Mouse (Mus musculus) midbrain, embryonic 14.5 days (tissue): Measurements from ENCODE around the gene Tex14. TPM values are rescaled to one million over a fixed set of nuclear protein-coding genes. Genes with fewer than 3 reads are reported as not detected.
"Not testable (repeated sequence)": the region's sequence is repeated elsewhere in the genome, so short reads cannot be mapped to it uniquely, and the experiment has no call there.

Source experiments
- ATAC-seq: fragments of 200-750 bp; cut with Nextera tagmentation; 2 replicates; pipeline ENCODE4 v1.8.0; 2017; ENCODE audit warnings: moderate number of reproducible peaks, moderate library complexity; ENCODE audit not compliant: low FRiP score, low TSS enrichment
- DNase-seq: peaks from one replicate; pipeline ENCODE4 v3.0.0-alpha.2; 2015
- H3K27ac ChIP-seq: fragments of 300-500 bp; sonication (generic); replicated peaks from 2 replicates; pipeline ENCODE4 v1.5.1; 2014; ENCODE audit warnings: mild to moderate bottlenecking, low read depth, low read length, moderate library complexity
- H3K27me3 ChIP-seq: fragments of 300-500 bp; sonication (generic); 2 replicates; pipeline ENCODE4 v1.6.1; 2014; ENCODE audit warnings: low read length, control low read depth, mixed read lengths; ENCODE audit not compliant: control insufficient read depth, insufficient read depth
- H3K36me3 ChIP-seq: fragments of 300-500 bp; sonication (generic); 2 replicates; pipeline ENCODE4 v1.6.1; 2014; ENCODE audit warnings: low read length, control low read depth; ENCODE audit not compliant: control insufficient read depth, insufficient read depth
- H3K4me1 ChIP-seq: fragments of 300-500 bp; sonication (generic); 2 replicates; pipeline ENCODE4 v1.6.1; 2014; ENCODE audit warnings: mild to moderate bottlenecking, antibody characterized with exemption, low read length, control low read depth; ENCODE audit not compliant: control insufficient read depth, insufficient read depth
- H3K4me2 ChIP-seq: fragments of 300-500 bp; sonication (generic); 2 replicates; pipeline ENCODE4 v1.6.1; 2014; ENCODE audit warnings: mild to moderate bottlenecking, low read length, moderate library complexity
- H3K4me3 ChIP-seq: fragments of 300-500 bp; sonication (generic); replicated peaks from 2 replicates; pipeline ENCODE4 v1.5.1; 2014; ENCODE audit warnings: low read depth, low read length
- H3K9ac ChIP-seq: fragments of 300-500 bp; sonication (generic); replicated peaks from 2 replicates; pipeline ENCODE4 v1.6.1; 2014; ENCODE audit warnings: mild to moderate bottlenecking, low read length, moderate library complexity
- H3K9me3 ChIP-seq: fragments of 300-500 bp; sonication (generic); 2 replicates; pipeline ENCODE4 v1.6.1; 2016; ENCODE audit warnings: low read length, control low read depth, mixed read lengths; ENCODE audit not compliant: control insufficient read depth
- WGBS: fragments of 180-500 bp; shearing (Covaris S2); extraction: QIAGEN DNeasy Blood & Tissue Kit; methylation state at CpG from one replicate; pipeline ENCODE4 v1.1.7; 2014; 5-methylcytosine and 5-hydroxymethylcytosine counted together
- polyA plus RNA-seq: library from polyadenylated mRNA; unstranded; fragments of >200 nt; fragmentation: Nextera tagmentation; extraction: Ambion mirVana; gene quantifications from 2 replicates; pipeline ENCODE4 v1.2.1, GENCODE M21; 2014

Tex14 gene
- polyA plus RNA-seq, 1 experiment from 2014 or later: 0.86 TPM

GRCm38 (mm10) chr11:87449200-87449547, 44.3 kb downstream of the Tex14 start:
- H3K4me3 ChIP-seq: no peak overlapping the region
- no peaks in the 10 kb centered on the region for H3K9me3 ChIP-seq
- no peak overlapping the region for H3K4me2 ChIP-seq
- ATAC-seq (no peak), DNase-seq (no peak)
- no peaks in the 10 kb centered on the region for H3K36me3 ChIP-seq
- 11% methylated on average over 3 of the region's 3 CpGs for WGBS
- no peak overlapping the region for H3K9ac ChIP-seq
- H3K4me1 ChIP-seq: no peaks in the 10 kb centered on the region
- no peaks in the 10 kb centered on the region for H3K27me3 ChIP-seq
- 0 out of 2 replicates have a peak overlapping the region, but pooled peaks have one; percentile 3 for H3K27ac ChIP-seq

GRCm38 (mm10) chr11:87449847-87450246, 45.0 kb downstream of the Tex14 start:
- not testable (repeated sequence) for H3K36me3 ChIP-seq, ATAC-seq, H3K4me2 ChIP-seq, H3K27me3 ChIP-seq, H3K4me3 ChIP-seq, H3K9me3 ChIP-seq, DNase-seq, H3K9ac ChIP-seq, H3K27ac ChIP-seq, H3K4me1 ChIP-seq
- WGBS: 63% methylated on average over 5 of the region's 5 CpGs

GRCm38 (mm10) chr11:87452779-87453178, 47.9 kb downstream of the Tex14 start:
- not testable (repeated sequence) for H3K4me2 ChIP-seq, H3K4me1 ChIP-seq, DNase-seq, H3K27me3 ChIP-seq, H3K9me3 ChIP-seq, H3K9ac ChIP-seq, ATAC-seq, H3K36me3 ChIP-seq, H3K4me3 ChIP-seq, H3K27ac ChIP-seq
- WGBS: 77% methylated on average over 6 of the region's 8 CpGs

- ATAC-seq (no peak), DNase-seq (no peak)
- H3K9ac ChIP-seq: no peak overlapping the region
- 37% methylated on average over 13 of the region's 13 CpGs for WGBS
- no peaks in the 10 kb centered on the region for H3K9me3 ChIP-seq
- H3K4me1 ChIP-seq: no peaks in the 10 kb centered on the region
- no peak overlapping the region for H3K27ac ChIP-seq
- H3K4me3 ChIP-seq: no peak overlapping the region
- no peak overlapping the region for H3K4me2 ChIP-seq
- no peaks in the 10 kb centered on the region for H3K27me3 ChIP-seq
- H3K36me3 ChIP-seq: no peaks in the 10 kb centered on the region
Measured at GRCm38 (mm10) chr11:87453216-87454034, 48.6 kb downstream of the Tex14 start.

GRCm38 (mm10) chr11:87454035-87454690, 49.3 kb downstream of the Tex14 start:
- ATAC-seq: no peak
- no peaks in the 10 kb centered on the region for H3K4me1 ChIP-seq
- no peak overlapping the region for H3K27ac ChIP-seq
- no peak overlapping the region for H3K4me2 ChIP-seq
- no peaks in the 10 kb centered on the region for H3K27me3 ChIP-seq
- WGBS: 85% methylated on average over 2 of the region's 2 CpGs
- no peak overlapping the region for H3K4me3 ChIP-seq
- H3K36me3 ChIP-seq: no peaks in the 10 kb centered on the region
- DNase-seq: no peak
- no peaks in the 10 kb centered on the region for H3K9me3 ChIP-seq
- no peak overlapping the region for H3K9ac ChIP-seq

GRCm38 (mm10) chr11:87455573-87455972, 50.7 kb downstream of the Tex14 start:
- no peak overlapping the region for H3K4me2 ChIP-seq
- H3K9me3 ChIP-seq: no peaks in the 10 kb centered on the region
- H3K27me3 ChIP-seq: no peaks in the 10 kb centered on the region
- DNase-seq: no peak
- H3K4me1 ChIP-seq: no peaks in the 10 kb centered on the region
- 93% methylated on average over 5 of the region's 5 CpGs for WGBS
- H3K27ac ChIP-seq: no peak overlapping the region
- ATAC-seq: no peak
- no peak overlapping the region for H3K4me3 ChIP-seq
- H3K36me3 ChIP-seq: no peaks in the 10 kb centered on the region
- no peak overlapping the region for H3K9ac ChIP-seq

- no peak for DNase-seq
- no peaks in the 10 kb centered on the region for H3K4me1 ChIP-seq
- 95% methylated on average over 4 of the region's 4 CpGs for WGBS
- no peaks in the 10 kb centered on the region for H3K36me3 ChIP-seq
- H3K27ac ChIP-seq: no peak overlapping the region
- ATAC-seq: no peak
- H3K4me2 ChIP-seq: no peak overlapping the region
- no peak overlapping the region for H3K4me3 ChIP-seq
- H3K9me3 ChIP-seq: no peaks in the 10 kb centered on the region
- no peak overlapping the region for H3K9ac ChIP-seq
- H3K27me3 ChIP-seq: no peaks in the 10 kb centered on the region
Measured at GRCm38 (mm10) chr11:87455984-87456383, 51.1 kb downstream of the Tex14 start.

GRCm38 (mm10) chr11:87460566-87460965, 55.7 kb downstream of the Tex14 start:
- WGBS: 88% methylated on average over 6 of the region's 6 CpGs
- Histone ChIP-seq H3K4me3 (no peak overlapping the region), H3K27me3 (no peaks in the 10 kb centered on the region), H3K9ac (no peak overlapping the region), H3K27ac (no peak overlapping the region), H3K4me2 (no peak overlapping the region), H3K9me3 (no peaks in the 10 kb centered on the region), H3K4me1 (no peaks in the 10 kb centered on the region), H3K36me3 (no peaks in the 10 kb centered on the region)
- DNase-seq (no peak), ATAC-seq (no peak)
